Mouse (Mus musculus): Measurements from ENCODE around the gene 2410002F23Rik. TPM values are rescaled to one million over a fixed set of nuclear protein-coding genes. Genes with fewer than 3 reads are reported as not detected.

Gene 2410002F23Rik
- polyA plus RNA-seq, 1 experiment, result 66.3 TPM

- H3K27ac ChIP-seq (ENCODE audit: insufficient read depth, low read depth, low read length), result no peak overlapping the region
- H3K4me3 ChIP-seq (ENCODE audit: low read depth, low read length), result no peak overlapping the region
- WGBS, result 25% methylated on average over 11 of the region's 11 CpGs
- H3K36me3 ChIP-seq (ENCODE audit: control insufficient read depth, insufficient read depth, low read length), result no peaks in the 10 kb centered on the region
- no peaks in the 10 kb centered on the region for H3K4me1 ChIP-seq (ENCODE audit: control insufficient read depth, insufficient read depth, insufficient read length, low read length)
- H3K27me3 ChIP-seq (ENCODE audit: control insufficient read depth, insufficient read depth, low read length), result no peaks in the 10 kb centered on the region
- TF ChIP-seq POLR2A (IDR thresholded peaks at IDR 0.05; ENCODE audit: low read depth, low read length), result no peak
- TF ChIP-seq CTCF (IDR thresholded peaks at IDR 0.05; ENCODE audit: extremely low read depth, insufficient read length, insufficient replicate concordance, low read depth, low read length), result no peak
Observed at GRCm38 (mm10) chr7:44274096-44274495, 27.6 kb downstream of the 2410002F23Rik start.

- 75% methylated on average over 3 of the region's 3 CpGs for WGBS
- H3K27me3 ChIP-seq (ENCODE audit: control insufficient read depth, insufficient read depth, low read length), result no peaks in the 10 kb centered on the region
- no peaks in the 10 kb centered on the region for H3K4me1 ChIP-seq (ENCODE audit: control insufficient read depth, insufficient read depth, insufficient read length, low read length)
- no peak overlapping the region for H3K4me3 ChIP-seq (ENCODE audit: low read depth, low read length)
- no peaks in the 10 kb centered on the region for H3K36me3 ChIP-seq (ENCODE audit: control insufficient read depth, insufficient read depth, low read length)
- H3K27ac ChIP-seq (ENCODE audit: insufficient read depth, low read depth, low read length), result no peak overlapping the region
- no peak for TF ChIP-seq CTCF (IDR thresholded peaks at IDR 0.05; ENCODE audit: extremely low read depth, insufficient read length, insufficient replicate concordance, low read depth, low read length)
- no peak for TF ChIP-seq POLR2A (IDR thresholded peaks at IDR 0.05; ENCODE audit: low read depth, low read length)
Observed at GRCm38 (mm10) chr7:44275546-44275945, 29.0 kb downstream of the 2410002F23Rik start.

GRCm38 (mm10) chr7:44276461-44277249, 30.1 kb downstream of the 2410002F23Rik start:
- no peak overlapping the region for H3K27ac ChIP-seq (ENCODE audit: insufficient read depth, low read depth, low read length)

GRCm38 (mm10) chr7:44277250-44277622, 30.7 kb downstream of the 2410002F23Rik start:
- WGBS, result 41% methylated on average over 2 of the region's 2 CpGs
- no peak overlapping the region for H3K27ac ChIP-seq (ENCODE audit: insufficient read depth, low read depth, low read length)
- no peaks in the 10 kb centered on the region for H3K4me1 ChIP-seq (ENCODE audit: control insufficient read depth, insufficient read depth, insufficient read length, low read length)
- no peak overlapping the region for H3K4me3 ChIP-seq (ENCODE audit: low read depth, low read length)
- TF ChIP-seq POLR2A (IDR thresholded peaks at IDR 0.05; ENCODE audit: low read depth, low read length), result no peak
- peak; percentile 25; the same call in 1 of the 2 replicates for TF ChIP-seq CTCF (IDR thresholded peaks at IDR 0.05; ENCODE audit: extremely low read depth, insufficient read length, insufficient replicate concordance, low read depth, low read length)
- H3K36me3 ChIP-seq (ENCODE audit: control insufficient read depth, insufficient read depth, low read length), result no peaks in the 10 kb centered on the region
- H3K27me3 ChIP-seq (ENCODE audit: control insufficient read depth, insufficient read depth, low read length), result no peaks in the 10 kb centered on the region

More at GRCm38 (mm10) chr7:44276461-44277249, 30.1 kb downstream of the 2410002F23Rik start:
- Histone ChIP-seq H3K36me3 (ENCODE audit: control insufficient read depth, insufficient read depth, low read length) (no peaks in the 10 kb centered on the region), H3K4me3 (ENCODE audit: low read depth, low read length) (no peak overlapping the region), H3K27me3 (ENCODE audit: control insufficient read depth, insufficient read depth, low read length) (no peaks in the 10 kb centered on the region), H3K4me1 (ENCODE audit: control insufficient read depth, insufficient read depth, insufficient read length, low read length) (no peaks in the 10 kb centered on the region)
- TF ChIP-seq CTCF (IDR thresholded peaks at IDR 0.05; ENCODE audit: extremely low read depth, insufficient read length, insufficient replicate concordance, low read depth, low read length), result no peak
- no peak for TF ChIP-seq POLR2A (IDR thresholded peaks at IDR 0.05; ENCODE audit: low read depth, low read length)
- 63% methylated on average over 10 of the region's 10 CpGs for WGBS

- H3K36me3 ChIP-seq (ENCODE audit: control insufficient read depth, insufficient read depth, low read length), result no peaks in the 10 kb centered on the region
- WGBS, result 37% methylated on average over 1 of the region's 1 CpGs
- no peaks in the 10 kb centered on the region for H3K27me3 ChIP-seq (ENCODE audit: control insufficient read depth, insufficient read depth, low read length)
- no peak overlapping the region for H3K4me3 ChIP-seq (ENCODE audit: low read depth, low read length)
- TF ChIP-seq CTCF (IDR thresholded peaks at IDR 0.05; ENCODE audit: extremely low read depth, insufficient read length, insufficient replicate concordance, low read depth, low read length) (no peak), POLR2A (IDR thresholded peaks at IDR 0.05; ENCODE audit: low read depth, low read length) (no peak)
- no peak overlapping the region for H3K27ac ChIP-seq (ENCODE audit: insufficient read depth, low read depth, low read length)
- no peaks in the 10 kb centered on the region for H3K4me1 ChIP-seq (ENCODE audit: control insufficient read depth, insufficient read depth, insufficient read length, low read length)
Observed at GRCm38 (mm10) chr7:44280959-44281358, 34.4 kb downstream of the 2410002F23Rik start.

GRCm38 (mm10) chr7:44281586-44281985, 35.1 kb downstream of the 2410002F23Rik start:
- 74% methylated on average over 7 of the region's 7 CpGs for WGBS
- no peaks in the 10 kb centered on the region for H3K4me1 ChIP-seq (ENCODE audit: control insufficient read depth, insufficient read depth, insufficient read length, low read length)
- no peaks in the 10 kb centered on the region for H3K36me3 ChIP-seq (ENCODE audit: control insufficient read depth, insufficient read depth, low read length)
- no peak overlapping the region for H3K27ac ChIP-seq (ENCODE audit: insufficient read depth, low read depth, low read length)
- no peaks in the 10 kb centered on the region for H3K27me3 ChIP-seq (ENCODE audit: control insufficient read depth, insufficient read depth, low read length)
- H3K4me3 ChIP-seq (ENCODE audit: low read depth, low read length), result no peak overlapping the region
- TF ChIP-seq CTCF (IDR thresholded peaks at IDR 0.05; ENCODE audit: extremely low read depth, insufficient read length, insufficient replicate concordance, low read depth, low read length) (no peak), POLR2A (IDR thresholded peaks at IDR 0.05; ENCODE audit: low read depth, low read length) (no peak)

GRCm38 (mm10) chr7:44287760-44288159, 41.2 kb downstream of the 2410002F23Rik start:
- no peaks in the 10 kb centered on the region for H3K36me3 ChIP-seq (ENCODE audit: control insufficient read depth, insufficient read depth, low read length)
- H3K4me3 ChIP-seq (ENCODE audit: low read depth, low read length), result no peak overlapping the region

More at GRCm38 (mm10) chr7:44287760-44288159, 41.2 kb downstream of the 2410002F23Rik start:
- no peak overlapping the region for H3K27ac ChIP-seq (ENCODE audit: insufficient read depth, low read depth, low read length)
- no peaks in the 10 kb centered on the region for H3K4me1 ChIP-seq (ENCODE audit: control insufficient read depth, insufficient read depth, insufficient read length, low read length)
- no peak for TF ChIP-seq CTCF (IDR thresholded peaks at IDR 0.05; ENCODE audit: extremely low read depth, insufficient read length, insufficient replicate concordance, low read depth, low read length)
- no peak for TF ChIP-seq POLR2A (IDR thresholded peaks at IDR 0.05; ENCODE audit: low read depth, low read length)
- H3K27me3 ChIP-seq (ENCODE audit: control insufficient read depth, insufficient read depth, low read length), result 0 out of 2 replicates have a peak, but pooled peaks cover 2% of the 10 kb centered on the region
- WGBS, result 36% methylated on average over 7 of the region's 7 CpGs
